Mouse (Mus musculus) thymus, adult 2 months (tissue): ENCODE data around the gene Wdr5.

ENCODE experiments used
- CTCF ChIP-seq: fragments of 200-500 bp; IDR thresholded peaks from 2 replicates; pipeline ENCODE4 v1.5.1; 2012; ENCODE audit warnings: mild to moderate bottlenecking, control low read depth, low read length, moderate library complexity, borderline replicate concordance; ENCODE audit not compliant: control insufficient read depth, poor library complexity, insufficient read depth; ENCODE audit errors: extremely low read depth
- POLR2A ChIP-seq: fragments of 200-500 bp; IDR thresholded peaks from 2 replicates; pipeline ENCODE4 v1.6.1; 2012; ENCODE audit warnings: mild to moderate bottlenecking, low read length, control low read depth, moderate library complexity; ENCODE audit not compliant: control insufficient read depth, poor library complexity, insufficient read depth; ENCODE audit errors: extremely low read depth

DNA sequence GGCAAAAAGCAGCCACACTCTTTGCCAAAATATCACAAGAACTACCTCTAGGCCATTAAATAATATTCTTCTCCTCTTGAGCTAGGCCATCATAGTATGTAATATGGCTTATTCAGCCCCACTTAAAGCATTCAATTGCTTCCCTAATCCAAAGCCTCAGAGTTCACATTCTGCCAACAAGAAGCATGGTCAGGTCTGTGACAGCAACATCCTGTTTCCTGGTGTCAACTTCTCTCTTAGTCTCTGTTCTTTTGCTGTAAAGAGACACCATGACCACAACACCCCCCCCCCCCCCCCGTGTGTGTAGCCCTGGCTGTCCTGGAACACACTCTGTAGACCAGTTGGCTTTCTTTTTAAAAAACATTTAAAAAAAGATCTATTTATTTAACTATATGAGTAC, 32.4 kb downstream of the Wdr5 start:
- no peak for TF ChIP-seq CTCF
- TF ChIP-seq POLR2A = no peak
